Mouse (Mus musculus) ES-Bruce4 (cell line): ENCODE data around the gene Rela. TPM values are rescaled to one million over a fixed set of nuclear protein-coding genes. Genes with fewer than 3 reads are reported as not detected.

ENCODE experiments used
- H3K27ac ChIP-seq: 2 replicates; pipeline ENCODE4 v1.5.1; 2012; ENCODE audit warnings: low read length, inconsistent platforms; ENCODE audit not compliant: insufficient read depth
- H3K27me3 ChIP-seq: 2 replicates; pipeline ENCODE4 v1.6.1; 2012; ENCODE audit warnings: mild to moderate bottlenecking, low read length, inconsistent platforms; ENCODE audit not compliant: control insufficient read depth, poor library complexity, insufficient read depth, severe bottlenecking
- H3K36me3 ChIP-seq: 2 replicates; pipeline ENCODE4 v1.6.1; 2012; ENCODE audit warnings: inconsistent platforms, mild to moderate bottlenecking, low read length, moderate library complexity; ENCODE audit not compliant: control insufficient read depth, poor library complexity, insufficient read depth, severe bottlenecking
- H3K4me1 ChIP-seq: one replicate; pipeline ENCODE4 v1.8.1; 2011; ENCODE audit warnings: low read length; ENCODE audit not compliant: control insufficient read depth, insufficient read depth
- H3K4me3 ChIP-seq: 2 replicates; pipeline ENCODE4 v1.5.1; 2011; ENCODE audit warnings: low read depth, mild to moderate bottlenecking, low read length
- H3K9ac ChIP-seq: 2 replicates; pipeline ENCODE4 v1.6.1; 2012; ENCODE audit warnings: low read depth, mild to moderate bottlenecking, inconsistent platforms; ENCODE audit not compliant: poor library complexity, severe bottlenecking
- H3K9me3 ChIP-seq: replicated peaks from 2 replicates; pipeline ENCODE4 v1.6.1; 2012; ENCODE audit warnings: mild to moderate bottlenecking, low read length, inconsistent platforms; ENCODE audit not compliant: control insufficient read depth, poor library complexity, insufficient read depth, severe bottlenecking
- CTCF ChIP-seq: IDR thresholded peaks from one replicate; pipeline ENCODE4 v1.8.1; 2011; ENCODE audit warnings: low read depth, low read length
- EP300 ChIP-seq: IDR thresholded peaks from 2 replicates; pipeline ENCODE4 v1.6.1; 2011; ENCODE audit warnings: low read depth, low read length; ENCODE audit not compliant: insufficient read depth
- POLR2A ChIP-seq: IDR thresholded peaks from one replicate; pipeline ENCODE4 v1.8.1; 2011; ENCODE audit warnings: low read length; ENCODE audit not compliant: insufficient read depth
- polyA plus RNA-seq: library from polyadenylated mRNA; stranded (reverse); fragments of >200 nt; gene quantifications from 2 replicates; pipeline ENCODE4 v1.2.4, GENCODE M21; 2011; ENCODE audit warnings: low read depth; ENCODE audit not compliant: missing spikeins, insufficient read depth, insufficient read length

Gene Rela
- polyA plus RNA-seq, 1 experiment: 28.5 TPM

GRCm38 (mm10) chr19:5654720-5655298 is 17.5 kb downstream of the Rela start:
- TF ChIP-seq EP300 (no peak), CTCF (no peak), POLR2A (no peak)

DNA sequence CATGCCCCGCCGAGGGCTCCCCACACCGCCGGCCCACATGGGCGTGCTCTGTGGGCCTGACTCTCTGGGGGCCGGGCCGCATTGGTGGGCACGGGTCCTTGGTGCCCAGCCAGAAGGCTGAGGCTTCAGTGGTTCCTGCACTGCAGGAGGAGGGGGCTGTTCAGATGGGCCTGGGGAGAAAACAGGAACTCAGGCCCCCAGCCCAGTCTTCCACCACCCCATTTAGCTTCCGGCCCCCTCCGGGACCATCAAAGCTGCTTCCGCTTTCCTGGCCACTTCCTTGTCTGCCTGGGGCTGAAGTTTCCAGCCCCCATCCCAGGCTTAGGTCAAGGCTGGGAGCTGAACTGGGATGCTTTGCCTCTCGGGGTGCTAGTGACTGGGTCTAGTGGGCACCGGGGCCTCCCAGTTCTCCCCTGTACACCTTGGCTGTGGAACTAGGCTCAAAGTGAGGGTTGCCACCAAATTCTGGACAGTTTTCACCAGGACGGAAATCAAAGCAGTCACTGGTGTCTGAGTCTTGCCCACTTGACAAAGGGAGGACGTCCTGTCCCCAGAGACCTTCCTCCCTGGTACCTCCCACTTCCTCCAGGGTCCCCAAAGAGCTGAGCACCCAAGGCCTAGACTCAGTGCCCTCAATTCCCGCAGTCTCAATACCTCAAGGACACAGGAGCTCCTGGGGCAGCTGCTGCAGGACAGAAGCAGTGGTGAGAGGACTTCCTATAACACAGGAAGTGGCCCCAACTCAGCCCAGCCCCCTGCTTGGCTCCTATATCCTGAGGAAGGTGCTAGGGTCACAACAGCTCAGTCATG is 23.9 kb downstream of the Rela start:
- Histone ChIP-seq H3K9ac (peak overlapping the region; percentile 46; the same call in 1 of the 2 replicates), H3K4me1 (peaks cover 2% of the 10 kb centered on the region), H3K36me3 (no peaks in the 10 kb centered on the region), H3K9me3 (no peaks in the 10 kb centered on the region), H3K4me3 (peak overlapping the region; percentile 11), H3K27ac (no peak overlapping the region), H3K27me3 (no peaks in the 10 kb centered on the region)
- TF ChIP-seq EP300 (no peak), POLR2A (no peak), CTCF (no peak)

More at GRCm38 (mm10) chr19:5654720-5655298, 17.5 kb downstream of the Rela start:
- Histone ChIP-seq H3K36me3 (no peaks in the 10 kb centered on the region), H3K9ac (peak overlapping the region; percentile 49), H3K27me3 (no peaks in the 10 kb centered on the region), H3K4me1 (no peaks in the 10 kb centered on the region), H3K9me3 (no peaks in the 10 kb centered on the region), H3K27ac (no peak overlapping the region), H3K4me3 (peak overlapping the region; percentile 73)

GRCm38 (mm10) chr19:5662310-5662709 is 25.0 kb downstream of the Rela start:
- no peak overlapping the region for H3K9ac ChIP-seq
- no peak overlapping the region for H3K4me3 ChIP-seq
- no peaks in the 10 kb centered on the region for H3K36me3 ChIP-seq
- peaks cover 2% of the 10 kb centered on the region for H3K4me1 ChIP-seq
- no peaks in the 10 kb centered on the region for H3K9me3 ChIP-seq
- no peaks in the 10 kb centered on the region for H3K27me3 ChIP-seq
- no peak for TF ChIP-seq CTCF
- no peak for TF ChIP-seq EP300
- TF ChIP-seq POLR2A: no peak
- no peak overlapping the region for H3K27ac ChIP-seq

- no peaks in the 10 kb centered on the region for H3K36me3 ChIP-seq
- no peak for TF ChIP-seq EP300
- peak; percentile 58 for TF ChIP-seq POLR2A
- no peak within 1 kb of the TSS for H3K27ac ChIP-seq
Measured at GRCm38 (mm10) chr19:5662981-5663913, 26.0 kb downstream of the Rela start, which contains the start of gene Sipa1. TSS of gene Sipa1 (minus strand) at chr19:5663707.

GRCm38 (mm10) chr19:5664669-5665257 is 27.5 kb downstream of the Rela start:
- Histone ChIP-seq H3K27me3 (no peaks in the 10 kb centered on the region), H3K27ac (no peak overlapping the region), H3K4me3 (no peak overlapping the region), H3K36me3 (no peaks in the 10 kb centered on the region), H3K4me1 (peaks cover 2% of the 10 kb centered on the region), H3K9ac (no peak overlapping the region), H3K9me3 (no peaks in the 10 kb centered on the region)
- TF ChIP-seq EP300 (no peak), CTCF (no peak), POLR2A (no peak)

More at GRCm38 (mm10) chr19:5662981-5663913, 26.0 kb downstream of the Rela start, which contains the start of gene Sipa1:
- peak within 1 kb of the TSS; percentile 10 for H3K9ac ChIP-seq
- no peaks in the 10 kb centered on the region for H3K9me3 ChIP-seq
- H3K27me3 ChIP-seq: no peaks in the 10 kb centered on the region
- peak within 1 kb of the TSS; percentile 71 for H3K4me3 ChIP-seq
- H3K4me1 ChIP-seq: peaks cover 2% of the 10 kb centered on the region
